Mouse (Mus musculus) heart, adult 8-10 months (tissue): ENCODE results near the gene Adcy9. TPM values are rescaled to one million over a fixed set of nuclear protein-coding genes. Genes with fewer than 3 reads are reported as not detected.
A peak's percentile ranks its signal among the peaks of the same experiment; 100 is the strongest.

Source experiments
- DNase-seq: peaks from one replicate; pipeline ENCODE4 v3.0.0; 2022; ENCODE audit warnings: low spot score
- total RNA-seq, 4 experiments: library from RNA; stranded (reverse); gene quantifications; 2 replicates each; pipeline ENCODE4 v1.2.4; 2022

Adcy9 gene
- total RNA-seq, 4 experiments from 2014 or later, result 21.7 to 24.0 (median 23.2) TPM

GRCm38 (mm10) chr16:4320856-4321255 lies 99.4 kb downstream of the Adcy9 start:
- DNase-seq, result no peak

GRCm38 (mm10) chr16:4318001-4318526 lies 102.2 kb downstream of the Adcy9 start:
- DNase-seq, result no peak

GRCm38 (mm10) chr16:4316094-4316474 lies 104.2 kb downstream of the Adcy9 start:
- peak; percentile 90 for DNase-seq

- DNase-seq, result no peak
These were observed 104.8 kb downstream of the Adcy9 start for GRCm38 (mm10) chr16:4315352-4316093.

- DNase-seq, result no peak
These were observed 105.4 kb downstream of the Adcy9 start for GRCm38 (mm10) chr16:4314891-4315290.

- DNase-seq, result no peak
These were observed 108.3 kb downstream of the Adcy9 start for GRCm38 (mm10) chr16:4312018-4312417.

GRCm38 (mm10) chr16:4311608-4312007 lies 108.7 kb downstream of the Adcy9 start:
- DNase-seq, result no peak

GRCm38 (mm10) chr16:4307795-4308194 lies 112.5 kb downstream of the Adcy9 start:
- DNase-seq, result no peak

- no peak for DNase-seq
These were observed 115.9 kb downstream of the Adcy9 start for GRCm38 (mm10) chr16:4304176-4304922.

- no peak for DNase-seq
These were observed 116.7 kb downstream of the Adcy9 start for GRCm38 (mm10) chr16:4303554-4303953.

GRCm38 (mm10) chr16:4300280-4300679 lies 120.0 kb downstream of the Adcy9 start:
- DNase-seq, result no peak

- DNase-seq, result no peak
These were observed 127.0 kb downstream of the Adcy9 start for GRCm38 (mm10) chr16:4293259-4293658.

- DNase-seq, result no peak
These were observed 130.8 kb downstream of the Adcy9 start for GRCm38 (mm10) chr16:4289507-4289906.

GRCm38 (mm10) chr16:4286593-4286992 lies 133.7 kb downstream of the Adcy9 start:
- no peak for DNase-seq

GRCm38 (mm10) chr16:4285257-4285656 lies 135.0 kb downstream of the Adcy9 start:
- DNase-seq, result peak; percentile 27

GRCm38 (mm10) chr16:4283267-4283851 lies 136.9 kb downstream of the Adcy9 start:
- DNase-seq, result no peak

GRCm38 (mm10) chr16:4281470-4281869 lies 138.8 kb downstream of the Adcy9 start:
- no peak for DNase-seq

- DNase-seq, result no peak
These were observed 139.3 kb downstream of the Adcy9 start for GRCm38 (mm10) chr16:4280949-4281348.

- no peak for DNase-seq
These were observed 140.7 kb downstream of the Adcy9 start for GRCm38 (mm10) chr16:4279601-4280000.

- no peak for DNase-seq
These were observed 143.7 kb downstream of the Adcy9 start for GRCm38 (mm10) chr16:4276621-4277020.

GRCm38 (mm10) chr16:4276151-4276550 lies 144.1 kb downstream of the Adcy9 start:
- DNase-seq, result no peak

- DNase-seq, result peak; percentile 84
These were observed 146.4 kb downstream of the Adcy9 start for GRCm38 (mm10) chr16:4273702-4274476.
